In genomic region chr10:128890383-128891295, GRCm38 (mm10) we compare ENCODE assay signal across 8 mouse cellular contexts. TPM values are rescaled to one million over a fixed set of nuclear protein-coding genes. Genes with fewer than 3 reads are reported as not detected.
A peak's percentile ranks its signal among the peaks of the same experiment; 100 is the strongest.
DNase-seq lines count a peak whose midpoint lies in the region; ATAC-seq and TF ChIP-seq lines count a peak whose summit lies in the region.

No protein-coding gene starts in this region.

- H3K9ac ChIP-seq in forebrain, embryonic 12.5 days: peak overlapping the region; percentile 84
- H3K9ac ChIP-seq in limb, embryonic 14.5 days (ENCODE audit: low read depth, low read length, severe bottlenecking): peak overlapping the region; percentile 74

- peaks cover 13% of the 10 kb centered on the region for H3K4me1 ChIP-seq in erythroblast, embryonic 14.5 days (ENCODE audit: control insufficient read depth)
- peaks cover 44% of the 10 kb centered on the region for H3K4me1 ChIP-seq in forebrain, embryonic 12.5 days
- H3K4me1 ChIP-seq in limb, embryonic 14.5 days (ENCODE audit: control insufficient read depth, insufficient read depth, low read length): peaks cover 20% of the 10 kb centered on the region
- H3K4me1 ChIP-seq in olfactory bulb, adult 2 months (ENCODE audit: control insufficient read depth, insufficient read depth, low read length): peaks cover 17% of the 10 kb centered on the region

- no peak for ATAC-seq in erythroblast, adult 5-6 weeks (replicated peaks; ENCODE audit: low FRiP score, poor library complexity, severe bottlenecking)
- peak; percentile 16 for ATAC-seq in CD4-positive, CD25-positive, alpha-beta regulatory T cell, adult 4 months
- ATAC-seq in forebrain, embryonic 12.5 days (ENCODE audit: low FRiP score): no peak; the same call in 1 of the 2 replicates
- peak; percentile 1; the same call in 1 of the 2 replicates for ATAC-seq in limb, embryonic 14.5 days (ENCODE audit: low FRiP score, low read depth)

- peak overlapping the region; percentile 55 for H3K4me3 ChIP-seq in erythroblast, embryonic 14.5 days (replicated peaks)
- H3K4me3 ChIP-seq in forebrain, embryonic 12.5 days (replicated peaks): peak overlapping the region; percentile 78
- peak overlapping the region; percentile 70 for H3K4me3 ChIP-seq in limb, embryonic 14.5 days (replicated peaks; ENCODE audit: low read length)
- H3K4me3 ChIP-seq in olfactory bulb, adult 2 months (ENCODE audit: insufficient read depth, low read depth, low read length): peak overlapping the region; percentile 86

- under 1% methylated on average over 40 of the region's 40 CpGs for WGBS in forebrain, embryonic 12.5 days
- under 1% methylated on average over 34 of the region's 40 CpGs for WGBS in limb, embryonic 14.5 days
- WGBS in olfactory bulb, adult 2 months: under 1% methylated on average over 40 of the region's 40 CpGs

- TF ChIP-seq CTCF in olfactory bulb, adult 2 months (IDR thresholded peaks at IDR 0.05; ENCODE audit: insufficient read depth, low read depth, low read length): no peak

- H3K9me3 ChIP-seq in erythroblast, embryonic 14.5 days (ENCODE audit: control insufficient read depth, low read length): peaks cover 7% of the 10 kb centered on the region; the same call in 1 of the 2 replicates
- H3K9me3 ChIP-seq in forebrain, embryonic 12.5 days: no peaks in the 10 kb centered on the region
- no peaks in the 10 kb centered on the region for H3K9me3 ChIP-seq in limb, embryonic 14.5 days (ENCODE audit: control insufficient read depth, low read length)

- DNase-seq in limb, embryonic 14.5 days (ENCODE audit: low spot score): no peak
- DNase-seq in layer of hippocampus, adult 18-20 months (ENCODE audit: low spot score in 2 of 2): no peak
- no peak for DNase-seq in urinary bladder, adult 2 months (ENCODE audit: low spot score)

- no peak for TF ChIP-seq POLR2A in limb, embryonic 14.5 days (IDR thresholded peaks at IDR 0.05; ENCODE audit: borderline replicate concordance, extremely low read depth, insufficient read depth, insufficient read length)
- no peak for TF ChIP-seq POLR2A in olfactory bulb, adult 2 months (IDR thresholded peaks at IDR 0.05; ENCODE audit: insufficient read depth, low read depth, low read length)

- peaks cover 90% of the 10 kb centered on the region for H3K27me3 ChIP-seq in erythroblast, embryonic 14.5 days (ENCODE audit: control insufficient read depth)
- peaks cover 7% of the 10 kb centered on the region for H3K27me3 ChIP-seq in forebrain, embryonic 12.5 days
- H3K27me3 ChIP-seq in limb, embryonic 14.5 days (ENCODE audit: control insufficient read depth, insufficient read depth, low read length): no peaks in the 10 kb centered on the region

- peak overlapping the region; percentile 91 for H3K4me2 ChIP-seq in forebrain, embryonic 12.5 days
- peak overlapping the region; percentile 89 for H3K4me2 ChIP-seq in limb, embryonic 14.5 days (replicated peaks; ENCODE audit: low read depth, low read length, severe bottlenecking)

- no peaks in the 10 kb centered on the region for H3K36me3 ChIP-seq in erythroblast, embryonic 14.5 days (ENCODE audit: control insufficient read depth)
- peaks cover 24% of the 10 kb centered on the region for H3K36me3 ChIP-seq in forebrain, embryonic 12.5 days (replicated peaks)
- peaks cover 23% of the 10 kb centered on the region for H3K36me3 ChIP-seq in limb, embryonic 14.5 days (ENCODE audit: control insufficient read depth, insufficient read depth, low read length)

- peak overlapping the region; percentile 95 for H3K27ac ChIP-seq in forebrain, embryonic 12.5 days
- H3K27ac ChIP-seq in limb, embryonic 14.5 days (replicated peaks; ENCODE audit: low read depth, low read length): peak overlapping the region; percentile 90
- peak overlapping the region; percentile 19; the same call in 1 of the 2 replicates for H3K27ac ChIP-seq in olfactory bulb, adult 2 months (ENCODE audit: insufficient read depth, low read depth, low read length)

RNA-seq across cellular contexts. Expression of gene Gdf11, which starts 0.9 kb away (rescaled TPM):
- not detected in 2 replicates for polyA plus RNA-seq in erythroblast, embryonic 14.5 days (2012)
- total RNA-seq in erythroblast, adult 5-6 weeks (2015; ENCODE audit: low replicate concordance): not detected in 2 replicates
- not detected in 2 replicates for total RNA-seq in erythroblast, adult 5-6 weeks (2017; ENCODE audit: low replicate concordance)
- polyA plus RNA-seq in CD4-positive, CD25-positive, alpha-beta regulatory T cell, adult 4 months (2017; shearing (Covaris generic)): 1 to 10 TPM; 7.9 to 8.1 TPM
- polyA plus RNA-seq in forebrain, embryonic 12.5 days (2016; fragmentation: Nextera tagmentation; extraction: Ambion mirVana): 9.3 and 9.6 TPM in 2 replicates
- polyA plus RNA-seq in limb, embryonic 14.5 days (2012; rRNA removed): 10.8 and 11.8 TPM in 2 replicates
- 6.3 and 9.2 TPM in 2 replicates for polyA plus RNA-seq in limb, embryonic 14.5 days (2014; fragmentation: Nextera tagmentation; extraction: Ambion mirVana)
- polyA plus RNA-seq in olfactory bulb, adult 2 months (2012; ENCODE audit: insufficient read depth, insufficient read length, low replicate concordance, missing spikeins): not detected in 2 replicates
- 10 to 100 TPM; 18.2 to 18.9 TPM for total RNA-seq in layer of hippocampus, adult 18-20 months (2021)
- polyA plus RNA-seq in urinary bladder, adult 2 months (2012; rRNA removed): 1.7 and 2.3 TPM in 2 replicates

RNA-seq across cellular contexts. Expression of gene Cd63, which starts 10.2 kb away (rescaled TPM):
- polyA plus RNA-seq in erythroblast, embryonic 14.5 days (2012): 0.04 and 0.21 TPM in 2 replicates
- 90.9 and 115 TPM in 2 replicates for total RNA-seq in erythroblast, adult 5-6 weeks (2015; ENCODE audit: low replicate concordance)
- 27.2 and 35.5 TPM in 2 replicates for total RNA-seq in erythroblast, adult 5-6 weeks (2017; ENCODE audit: low replicate concordance)
- under 1 TPM; 0.51 to 0.65 TPM for polyA plus RNA-seq in CD4-positive, CD25-positive, alpha-beta regulatory T cell, adult 4 months (2017; shearing (Covaris generic))
- 129 and 160 TPM in 2 replicates for polyA plus RNA-seq in forebrain, embryonic 12.5 days (2016; fragmentation: Nextera tagmentation; extraction: Ambion mirVana)
- 346 and 448 TPM in 2 replicates for polyA plus RNA-seq in limb, embryonic 14.5 days (2012; rRNA removed)
- 942 and 957 TPM in 2 replicates for polyA plus RNA-seq in limb, embryonic 14.5 days (2014; fragmentation: Nextera tagmentation; extraction: Ambion mirVana)
- polyA plus RNA-seq in olfactory bulb, adult 2 months (2012; ENCODE audit: insufficient read depth, insufficient read length, low replicate concordance, missing spikeins): not detected in 2 replicates
- 10 to 100 TPM; 74.2 to 79.4 TPM for total RNA-seq in layer of hippocampus, adult 18-20 months (2021)
- 337 and 381 TPM in 2 replicates for polyA plus RNA-seq in urinary bladder, adult 2 months (2012; rRNA removed)

RNA-seq across cellular contexts. Expression of gene Rdh5, which starts 32.0 kb away (rescaled TPM):
- polyA plus RNA-seq in erythroblast, embryonic 14.5 days (2012): 0.06 and 0.17 TPM in 2 replicates
- 5.0 TPM in 1 of 2 replicates, not detected in the other for total RNA-seq in erythroblast, adult 5-6 weeks (2015; ENCODE audit: low replicate concordance)
- total RNA-seq in erythroblast, adult 5-6 weeks (2017; ENCODE audit: low replicate concordance): 1.1 TPM in 1 of 2 replicates, not detected in the other
- polyA plus RNA-seq in CD4-positive, CD25-positive, alpha-beta regulatory T cell, adult 4 months (2017; shearing (Covaris generic)): 10 to 100 TPM; 12.4 to 23.7 TPM
- 11.3 and 13.3 TPM in 2 replicates for polyA plus RNA-seq in forebrain, embryonic 12.5 days (2016; fragmentation: Nextera tagmentation; extraction: Ambion mirVana)
- polyA plus RNA-seq in limb, embryonic 14.5 days (2012; rRNA removed): 17.9 and 23.2 TPM in 2 replicates
- polyA plus RNA-seq in limb, embryonic 14.5 days (2014; fragmentation: Nextera tagmentation; extraction: Ambion mirVana): 11.8 and 12.5 TPM in 2 replicates
- polyA plus RNA-seq in olfactory bulb, adult 2 months (2012; ENCODE audit: insufficient read depth, insufficient read length, low replicate concordance, missing spikeins): not detected in 2 replicates
- 1 to 10 TPM; 7.1 to 8.1 TPM for total RNA-seq in layer of hippocampus, adult 18-20 months (2021)
- polyA plus RNA-seq in urinary bladder, adult 2 months (2012; rRNA removed): 24.2 and 35.0 TPM in 2 replicates

RNA-seq across cellular contexts. Expression of gene Bloc1s1, which starts 33.2 kb away (rescaled TPM):
- 16.6 and 25.2 TPM in 2 replicates for polyA plus RNA-seq in erythroblast, embryonic 14.5 days (2012)
- total RNA-seq in erythroblast, adult 5-6 weeks (2015; ENCODE audit: low replicate concordance): 25.4 and 37.0 TPM in 2 replicates
- 22.7 and 24.7 TPM in 2 replicates for total RNA-seq in erythroblast, adult 5-6 weeks (2017; ENCODE audit: low replicate concordance)
- polyA plus RNA-seq in CD4-positive, CD25-positive, alpha-beta regulatory T cell, adult 4 months (2017; shearing (Covaris generic)): 100 to 1,000 TPM; 227 to 233 TPM
- 183 and 188 TPM in 2 replicates for polyA plus RNA-seq in forebrain, embryonic 12.5 days (2016; fragmentation: Nextera tagmentation; extraction: Ambion mirVana)
- polyA plus RNA-seq in limb, embryonic 14.5 days (2012; rRNA removed): 211 and 285 TPM in 2 replicates
- 242 and 262 TPM in 2 replicates for polyA plus RNA-seq in limb, embryonic 14.5 days (2014; fragmentation: Nextera tagmentation; extraction: Ambion mirVana)
- polyA plus RNA-seq in olfactory bulb, adult 2 months (2012; ENCODE audit: insufficient read depth, insufficient read length, low replicate concordance, missing spikeins): not detected in 2 replicates
- total RNA-seq in layer of hippocampus, adult 18-20 months (2021): 10 to 100 TPM; 94.9 to 98.7 TPM
- polyA plus RNA-seq in urinary bladder, adult 2 months (2012; rRNA removed): 286 and 328 TPM in 2 replicates

RNA-seq across cellular contexts. Expression of gene Itga7, which starts 43.0 kb away (rescaled TPM):
- polyA plus RNA-seq in erythroblast, embryonic 14.5 days (2012): 0.07 TPM in 1 of 2 replicates, not detected in the other
- not detected in 2 replicates for total RNA-seq in erythroblast, adult 5-6 weeks (2015; ENCODE audit: low replicate concordance)
- total RNA-seq in erythroblast, adult 5-6 weeks (2017; ENCODE audit: low replicate concordance): not detected in 2 replicates
- 1 to 10 TPM; 2.9 to 3.1 TPM for polyA plus RNA-seq in CD4-positive, CD25-positive, alpha-beta regulatory T cell, adult 4 months (2017; shearing (Covaris generic))
- polyA plus RNA-seq in forebrain, embryonic 12.5 days (2016; fragmentation: Nextera tagmentation; extraction: Ambion mirVana): 0.46 and 0.73 TPM in 2 replicates
- polyA plus RNA-seq in limb, embryonic 14.5 days (2012; rRNA removed): 22.3 and 24.1 TPM in 2 replicates
- polyA plus RNA-seq in limb, embryonic 14.5 days (2014; fragmentation: Nextera tagmentation; extraction: Ambion mirVana): 7.0 and 11.5 TPM in 2 replicates
- not detected in 2 replicates for polyA plus RNA-seq in olfactory bulb, adult 2 months (2012; ENCODE audit: insufficient read depth, insufficient read length, low replicate concordance, missing spikeins)
- total RNA-seq in layer of hippocampus, adult 18-20 months (2021): 10 to 100 TPM; 29.7 to 30.0 TPM
- 44.5 TPM in 2 replicates for polyA plus RNA-seq in urinary bladder, adult 2 months (2012; rRNA removed)

Comparison
In these comparisons a context has a peak if more than half of its experiments do, and no peak if none do; other contexts are left out.
1. ATAC-seq: peak in CD4-positive, CD25-positive, alpha-beta regulatory T cell, adult 4 months (single experiment) and limb, embryonic 14.5 days (single experiment); none in erythroblast, adult 5-6 weeks (single experiment) and forebrain, embryonic 12.5 days (single experiment).
2. H3K27ac ChIP-seq: peak in every context shown above with its lines; median percentile 95 in forebrain, embryonic 12.5 days; 90 in limb, embryonic 14.5 days; 19 in olfactory bulb, adult 2 months.
3. RNA of gene Cd63, which starts 10.2 kb away (polyA plus RNA-seq): 346 to 957 TPM in limb, embryonic 14.5 days, 337 to 381 TPM in urinary bladder, adult 2 months and 129 to 160 TPM in forebrain, embryonic 12.5 days; 0.51 to 0.65 TPM in CD4-positive, CD25-positive, alpha-beta regulatory T cell, adult 4 months, 0.04 to 0.21 TPM in erythroblast, embryonic 14.5 days and not detected in olfactory bulb, adult 2 months; every median in the first group is over 10 times any median in the second.
4. RNA of gene Rdh5, which starts 32.0 kb away (polyA plus RNA-seq): 24.2 to 35.0 TPM in urinary bladder, adult 2 months, 12.4 to 23.7 TPM in CD4-positive, CD25-positive, alpha-beta regulatory T cell, adult 4 months, 11.8 to 23.2 TPM in limb, embryonic 14.5 days and 11.3 to 13.3 TPM in forebrain, embryonic 12.5 days; 0.06 to 0.17 TPM in erythroblast, embryonic 14.5 days and not detected in olfactory bulb, adult 2 months; every median in the first group is over 10 times any median in the second.
5. Peak in every context shown above with its lines, with median percentiles within 50 percentile points of each other: H3K4me3 ChIP-seq.